Mouse (Mus musculus): Measurements from ENCODE around the gene Slc32a1.

Slc32a1 gene

GRCm38 (mm10) chr2:158610488-158611325 is at the start of gene Slc32a1:
TSS of gene Slc32a1 (plus strand) at chr2:158610767.
- in situ Hi-C loops (cut with MboI; ENCODE audit: low pct_unique_long_range_greater_than_20kb in 1 of 2, low sequenced_read_pairs in 2 of 2, unreplicated experiment in 1 of 2) = no loop called here

- in situ Hi-C loops (cut with MboI; ENCODE audit: low pct_unique_long_range_greater_than_20kb in 1 of 2, low sequenced_read_pairs in 2 of 2, unreplicated experiment in 1 of 2) = no loop called here
Measured at GRCm38 (mm10) chr2:158560801-158561200, 49.8 kb upstream of the Slc32a1 start.

- in situ Hi-C loops (cut with MboI; ENCODE audit: low pct_unique_long_range_greater_than_20kb in 1 of 2, low sequenced_read_pairs in 2 of 2, unreplicated experiment in 1 of 2) = no loop called here
Measured at GRCm38 (mm10) chr2:158561371-158562144, 49.0 kb upstream of the Slc32a1 start.

- in situ Hi-C loops (cut with MboI; ENCODE audit: low pct_unique_long_range_greater_than_20kb in 1 of 2, low sequenced_read_pairs in 2 of 2, unreplicated experiment in 1 of 2) = no loop called here
Measured at GRCm38 (mm10) chr2:158570421-158571081, 40.0 kb upstream of the Slc32a1 start.

GRCm38 (mm10) chr2:158579979-158580378 is 30.6 kb upstream of the Slc32a1 start:
- in situ Hi-C loops (cut with MboI; ENCODE audit: low pct_unique_long_range_greater_than_20kb in 1 of 2, low sequenced_read_pairs in 2 of 2, unreplicated experiment in 1 of 2) = no loop called here

- in situ Hi-C loops (cut with MboI; ENCODE audit: low pct_unique_long_range_greater_than_20kb in 1 of 2, low sequenced_read_pairs in 2 of 2, unreplicated experiment in 1 of 2) = no loop called here
Measured at GRCm38 (mm10) chr2:158584621-158585358, 25.8 kb upstream of the Slc32a1 start.

GRCm38 (mm10) chr2:158588524-158589271 is 21.9 kb upstream of the Slc32a1 start:
- in situ Hi-C loops (cut with MboI; ENCODE audit: low pct_unique_long_range_greater_than_20kb in 1 of 2, low sequenced_read_pairs in 2 of 2, unreplicated experiment in 1 of 2) = no loop called here

- in situ Hi-C loops (cut with MboI; ENCODE audit: low pct_unique_long_range_greater_than_20kb in 1 of 2, low sequenced_read_pairs in 2 of 2, unreplicated experiment in 1 of 2) = no loop called here
Measured at GRCm38 (mm10) chr2:158590495-158590894, 20.1 kb upstream of the Slc32a1 start.

GRCm38 (mm10) chr2:158591286-158591685 is 19.3 kb upstream of the Slc32a1 start:
- in situ Hi-C loops (cut with MboI; ENCODE audit: low pct_unique_long_range_greater_than_20kb in 1 of 2, low sequenced_read_pairs in 2 of 2, unreplicated experiment in 1 of 2) = no loop called here

- in situ Hi-C loops (cut with MboI; ENCODE audit: low pct_unique_long_range_greater_than_20kb in 1 of 2, low sequenced_read_pairs in 2 of 2, unreplicated experiment in 1 of 2) = no loop called here
Measured at GRCm38 (mm10) chr2:158593371-158593770, 17.2 kb upstream of the Slc32a1 start.

GRCm38 (mm10) chr2:158595103-158595502 is 15.5 kb upstream of the Slc32a1 start:
- in situ Hi-C loops (cut with MboI; ENCODE audit: low pct_unique_long_range_greater_than_20kb in 1 of 2, low sequenced_read_pairs in 2 of 2, unreplicated experiment in 1 of 2) = no loop called here

GRCm38 (mm10) chr2:158595577-158595976 is 15.0 kb upstream of the Slc32a1 start:
- in situ Hi-C loops (cut with MboI; ENCODE audit: low pct_unique_long_range_greater_than_20kb in 1 of 2, low sequenced_read_pairs in 2 of 2, unreplicated experiment in 1 of 2) = no loop called here

GRCm38 (mm10) chr2:158596803-158597202 is 13.8 kb upstream of the Slc32a1 start:
- in situ Hi-C loops (cut with MboI; ENCODE audit: low pct_unique_long_range_greater_than_20kb in 1 of 2, low sequenced_read_pairs in 2 of 2, unreplicated experiment in 1 of 2) = no loop called here

GRCm38 (mm10) chr2:158600517-158600916 is 10.1 kb upstream of the Slc32a1 start:
- in situ Hi-C loops (cut with MboI; ENCODE audit: low pct_unique_long_range_greater_than_20kb in 1 of 2, low sequenced_read_pairs in 2 of 2, unreplicated experiment in 1 of 2) = no loop called here

GRCm38 (mm10) chr2:158601326-158601725 is 9.2 kb upstream of the Slc32a1 start:
- in situ Hi-C loops (cut with MboI; ENCODE audit: low pct_unique_long_range_greater_than_20kb in 1 of 2, low sequenced_read_pairs in 2 of 2, unreplicated experiment in 1 of 2) = no loop called here

- in situ Hi-C loops (cut with MboI; ENCODE audit: low pct_unique_long_range_greater_than_20kb in 1 of 2, low sequenced_read_pairs in 2 of 2, unreplicated experiment in 1 of 2) = no loop called here
Measured at GRCm38 (mm10) chr2:158602663-158603062, 7.9 kb upstream of the Slc32a1 start.

- in situ Hi-C loops (cut with MboI; ENCODE audit: low pct_unique_long_range_greater_than_20kb in 1 of 2, low sequenced_read_pairs in 2 of 2, unreplicated experiment in 1 of 2) = no loop called here
Measured at GRCm38 (mm10) chr2:158606511-158606964, 4.0 kb upstream of the Slc32a1 start.

- in situ Hi-C loops (cut with MboI; ENCODE audit: low pct_unique_long_range_greater_than_20kb in 1 of 2, low sequenced_read_pairs in 2 of 2, unreplicated experiment in 1 of 2) = no loop called here
Measured at GRCm38 (mm10) chr2:158609681-158610080, 886 bp upstream of the Slc32a1 start.

All from mouse embryonic stem cell (cell line).